Mouse (Mus musculus): ENCODE measurements around the gene Zscan18. TPM values are rescaled to one million over a fixed set of nuclear protein-coding genes. Genes with fewer than 3 reads are reported as not detected.

The Zscan18 gene
- total RNA-seq, 2 experiments from 2014 or later = 28.0 to 32.9 TPM

Other genes starting within 250 kb of the Zscan18 start
- under 1 TPM; 0.06 to 0.12 TPM for gene Vmn2r53, start 194.8 kb downstream of the Zscan18 start, total RNA-seq (2021)
- gene Vmn2r54, start 163.3 kb downstream of the Zscan18 start, total RNA-seq (2021) = not detected
- not detected for gene Vmn2r55, start 118.6 kb downstream of the Zscan18 start, total RNA-seq (2021)
- gene Vmn2r56, start 68.6 kb downstream of the Zscan18 start, total RNA-seq (2021) = under 1 TPM in 1 of 2 experiments, not detected in 1; 0.06 TPM
- 10 to 100 TPM; 25.9 to 26.3 TPM for gene Zfp329, start 15.2 kb upstream of the Zscan18 start, total RNA-seq (2021)
- gene Zfp110, start 31.1 kb upstream of the Zscan18 start, total RNA-seq (2021) = 10 to 100 TPM; 20.7 to 22.7 TPM
- 10 to 100 TPM in 1 of 2 experiments, 1 to 10 TPM in 1; 9.9 to 10.2 TPM for gene Zfp128, start 77.5 kb upstream of the Zscan18 start, total RNA-seq (2021)
- gene Zscan22, start 94.2 kb upstream of the Zscan18 start, total RNA-seq (2021) = 10 to 100 TPM; 13.1 to 13.7 TPM
- 100 to 1,000 TPM; 784 to 787 TPM for gene Rps5, start 118.7 kb upstream of the Zscan18 start, total RNA-seq (2021)
- 1 to 10 TPM; 1.2 to 1.6 TPM for gene Rnf225, start 123.8 kb upstream of the Zscan18 start, total RNA-seq (2021)
- 10 to 100 TPM; 17.5 to 17.8 TPM for gene Zfp324, start 162.2 kb upstream of the Zscan18 start, total RNA-seq (2021)
- 1 to 10 TPM; 8.6 to 9.0 TPM for gene Zfp446, start 174.2 kb upstream of the Zscan18 start, total RNA-seq (2021)
- gene Slc27a5, start 194.6 kb upstream of the Zscan18 start, total RNA-seq (2021) = under 1 TPM; 0.32 to 0.36 TPM
- gene Trim28, start 195.5 kb upstream of the Zscan18 start, total RNA-seq (2021) = 100 to 1,000 TPM; 412 to 415 TPM
- 10 to 100 TPM; 35.1 to 36.6 TPM for gene Zbtb45, start 206.4 kb upstream of the Zscan18 start, total RNA-seq (2021)
- 100 to 1,000 TPM; 120 to 122 TPM for gene Chmp2a, start 231.2 kb upstream of the Zscan18 start, total RNA-seq (2021)
- gene Ube2m, start 234.6 kb upstream of the Zscan18 start, total RNA-seq (2021) = 100 to 1,000 TPM; 198 to 213 TPM

Data from left cerebral cortex, postnatal 4 days (tissue).